Mouse (Mus musculus) spleen, postnatal 0 days (tissue): ENCODE data around the gene Ghsr. TPM values are rescaled to one million over a fixed set of nuclear protein-coding genes. Genes with fewer than 3 reads are reported as not detected.

Experiments used
- polyA plus RNA-seq: library from polyadenylated mRNA; unstranded; fragments of >200 nt; fragmentation: Nextera tagmentation; extraction: Ambion mirVana; gene quantifications from 2 replicates; pipeline ENCODE4 v1.2.1, GENCODE M21; 2015

Ghsr gene
- polyA plus RNA-seq: not detected in 2 replicates

DNA sequence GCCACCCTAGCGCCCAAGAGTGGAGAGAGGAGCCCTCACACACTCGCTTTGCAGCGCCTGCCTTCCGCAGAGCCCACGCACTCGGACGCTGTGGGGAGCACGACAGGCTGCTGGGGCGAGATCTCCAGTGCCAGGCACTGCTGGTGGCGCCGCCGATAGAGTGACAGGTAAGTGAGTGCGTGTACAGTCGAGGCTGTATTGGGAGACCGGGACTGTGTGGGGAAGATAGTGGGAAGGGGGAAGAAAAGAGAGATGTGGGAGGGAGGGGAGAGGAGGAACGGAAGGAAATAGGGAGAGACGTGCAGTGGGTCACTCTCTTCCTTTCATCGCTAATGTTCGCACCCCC is at the start of gene Ghsr:
Gene Ghsr (plus strand): TSS at position 76 of the 346 bp plus-strand sequence.

Other genes with a start within 250 kb of the Ghsr start
- gene Ect2, start 217.5 kb upstream of the Ghsr start, polyA plus RNA-seq: 25.8 and 27.4 TPM in 2 replicates
- gene Nceh1, start 188.4 kb upstream of the Ghsr start, polyA plus RNA-seq: 6.4 and 8.6 TPM in 2 replicates
- gene Tnfsf10, start 54.3 kb upstream of the Ghsr start, polyA plus RNA-seq: 0.31 and 0.61 TPM in 2 replicates